Mouse (Mus musculus) Muller cell, postnatal 12 days (primary cell): ENCODE results near the gene Acot7.

Experiments
- DNase-seq: peaks from one replicate; pipeline ENCODE4 v3.0.0-alpha.2; 2015; ENCODE audit errors: inconsistent ontology term

Gene Acot7

GRCm38 (mm10) chr4:152151966-152152544 is 25.9 kb upstream of the Acot7 start, which contains the start of gene Espn:
Espn (minus strand) TSS chr4:152152371.
- peak; percentile 73 for DNase-seq

- DNase-seq = peak; percentile 65
These were observed 24.2 kb upstream of the Acot7 start for GRCm38 (mm10) chr4:152153771-152154177.

GRCm38 (mm10) chr4:152155019-152155418 is 22.9 kb upstream of the Acot7 start:
- DNase-seq = no peak

- DNase-seq = peak; percentile 49
These were observed 20.0 kb upstream of the Acot7 start for GRCm38 (mm10) chr4:152157779-152158584.

- DNase-seq = no peak
These were observed 19.2 kb upstream of the Acot7 start, which contains the start of gene Hes2 for GRCm38 (mm10) chr4:152158585-152159284. Hes2 (plus strand) TSS chr4:152158867.

- DNase-seq = no peak
These were observed 18.7 kb upstream of the Acot7 start for GRCm38 (mm10) chr4:152159285-152159678.

GRCm38 (mm10) chr4:152160748-152161147 is 17.2 kb upstream of the Acot7 start:
- DNase-seq = no peak

GRCm38 (mm10) chr4:152161601-152162000 is 16.3 kb upstream of the Acot7 start:
- no peak for DNase-seq

- DNase-seq = no peak
These were observed 15.2 kb upstream of the Acot7 start for GRCm38 (mm10) chr4:152162748-152163147.

GRCm38 (mm10) chr4:152165036-152165931 is 12.7 kb upstream of the Acot7 start:
- DNase-seq = peak; percentile 57

- DNase-seq = no peak
These were observed 9.9 kb upstream of the Acot7 start for GRCm38 (mm10) chr4:152168052-152168451.

- DNase-seq = no peak
These were observed 8.8 kb upstream of the Acot7 start for GRCm38 (mm10) chr4:152169103-152169502.

- no peak for DNase-seq
These were observed 7.6 kb upstream of the Acot7 start for GRCm38 (mm10) chr4:152170286-152170685.

- no peak for DNase-seq
These were observed 6.4 kb upstream of the Acot7 start for GRCm38 (mm10) chr4:152171543-152171942.

- DNase-seq = peak; percentile 50
These were observed 4.9 kb upstream of the Acot7 start for GRCm38 (mm10) chr4:152173041-152173440.

- DNase-seq = no peak
These were observed 4.0 kb upstream of the Acot7 start for GRCm38 (mm10) chr4:152173956-152174355.

GRCm38 (mm10) chr4:152176638-152177037 is 1.3 kb upstream of the Acot7 start:
- DNase-seq = no peak

GRCm38 (mm10) chr4:152177174-152177536 is 779 bp upstream of the Acot7 start:
- DNase-seq = no peak

- peak; percentile 74 for DNase-seq
These were observed 470 bp downstream of the Acot7 start for GRCm38 (mm10) chr4:152178344-152178864.

- no peak for DNase-seq
These were observed 1.2 kb downstream of the Acot7 start for GRCm38 (mm10) chr4:152178916-152179705.
